Mouse (Mus musculus): ENCODE measurements around the gene Bicc1. TPM values are rescaled to one million over a fixed set of nuclear protein-coding genes. Genes with fewer than 3 reads are reported as not detected.

The Bicc1 gene
- polyA plus RNA-seq, 1 experiment from 2014 or later: 7.0 TPM

DNA sequence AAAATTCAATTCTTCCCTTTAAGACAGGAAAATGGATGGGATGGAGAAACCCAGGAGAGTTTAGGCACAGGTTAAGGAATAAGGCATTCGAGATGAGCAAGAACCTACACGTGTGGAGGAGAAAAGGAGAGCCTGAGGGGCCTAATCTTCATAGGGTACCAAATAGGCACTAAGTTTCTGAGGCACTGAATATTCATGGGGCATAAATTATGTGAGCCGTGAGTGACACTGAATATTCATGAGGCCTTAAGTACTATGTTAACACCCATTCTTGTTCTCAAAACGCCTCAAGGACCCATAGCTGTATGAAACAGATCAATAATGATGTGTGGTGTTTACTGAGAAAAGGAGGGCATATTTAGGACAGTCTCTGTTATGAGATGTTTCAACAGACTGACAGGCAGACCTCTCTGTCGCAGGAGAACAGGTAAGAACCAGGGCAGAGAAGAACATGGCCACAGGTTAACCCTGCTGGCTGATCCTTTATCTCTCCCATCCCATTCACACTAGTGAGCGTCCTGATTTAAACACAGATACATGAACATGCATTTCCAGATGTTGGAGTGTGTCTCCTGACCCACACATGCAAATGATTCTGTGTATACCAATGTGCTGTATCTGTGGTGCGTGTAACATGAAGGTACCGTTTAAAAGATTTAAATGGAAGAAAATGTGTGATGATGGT lies 58.5 kb downstream of the Bicc1 start:
- Histone ChIP-seq H3K4me1 (replicated peaks; ENCODE audit: control insufficient read depth, insufficient read depth, low read length) (no peaks in the 10 kb centered on the region), H3K9me3 (ENCODE audit: control insufficient read depth, low read length) (no peaks in the 10 kb centered on the region), H3K4me2 (ENCODE audit: low read depth, low read length, severe bottlenecking) (no peak overlapping the region), H3K4me3 (ENCODE audit: low read depth, low read length) (no peak overlapping the region), H3K9ac (ENCODE audit: low read length) (no peak overlapping the region), H3K36me3 (ENCODE audit: control insufficient read depth, insufficient read depth, low read length) (no peaks in the 10 kb centered on the region), H3K27me3 (ENCODE audit: control insufficient read depth, insufficient read depth, low read length) (no peaks in the 10 kb centered on the region), H3K27ac (ENCODE audit: low read depth, low read length) (no peak overlapping the region)
- DNase-seq (ENCODE audit: low spot score): no peak
- 62% methylated on average over 8 of the region's 8 CpGs for WGBS
- ATAC-seq (replicated peaks; ENCODE audit: low FRiP score): peak; percentile 76

DNA sequence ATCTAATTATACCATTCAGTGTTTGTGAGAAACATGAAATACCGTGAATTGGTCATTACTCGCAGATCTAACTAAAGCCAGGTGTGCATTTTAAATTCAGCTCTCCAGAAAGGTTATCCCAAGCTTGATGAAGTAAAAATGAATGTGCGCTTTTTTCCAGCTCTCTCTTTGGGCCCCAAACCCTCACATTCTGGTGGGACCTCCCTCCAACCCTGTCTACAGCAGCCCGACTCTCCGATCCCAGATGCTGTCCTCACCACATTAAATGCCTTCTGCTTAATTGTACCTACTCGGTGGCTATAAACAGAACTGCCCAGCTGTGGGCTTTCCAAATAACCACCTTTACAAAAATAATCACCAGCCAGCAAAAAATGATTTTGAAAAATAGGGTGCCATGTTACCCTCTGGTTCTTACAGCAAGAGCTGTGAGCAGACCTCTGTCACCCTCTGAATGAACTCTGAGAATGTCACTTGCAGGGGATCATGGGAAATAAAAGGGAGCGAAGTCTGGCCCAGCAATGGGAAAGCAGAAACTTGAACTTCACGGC lies 64.7 kb downstream of the Bicc1 start:
- H3K36me3 ChIP-seq (ENCODE audit: control insufficient read depth, insufficient read depth, low read length): no peaks in the 10 kb centered on the region
- 89% methylated on average over 8 of the region's 8 CpGs for WGBS
- H3K4me3 ChIP-seq (ENCODE audit: low read depth, low read length): no peak overlapping the region
- H3K9ac ChIP-seq (ENCODE audit: low read length): no peak overlapping the region
- DNase-seq (ENCODE audit: low spot score) (no peak), ATAC-seq (replicated peaks; ENCODE audit: low FRiP score) (no peak)
- no peaks in the 10 kb centered on the region for H3K27me3 ChIP-seq (ENCODE audit: control insufficient read depth, insufficient read depth, low read length)
- H3K4me1 ChIP-seq (replicated peaks; ENCODE audit: control insufficient read depth, insufficient read depth, low read length): no peaks in the 10 kb centered on the region
- H3K9me3 ChIP-seq (ENCODE audit: control insufficient read depth, low read length): no peaks in the 10 kb centered on the region
- H3K4me2 ChIP-seq (ENCODE audit: low read depth, low read length, severe bottlenecking): no peak overlapping the region
- no peak overlapping the region for H3K27ac ChIP-seq (ENCODE audit: low read depth, low read length)

DNA sequence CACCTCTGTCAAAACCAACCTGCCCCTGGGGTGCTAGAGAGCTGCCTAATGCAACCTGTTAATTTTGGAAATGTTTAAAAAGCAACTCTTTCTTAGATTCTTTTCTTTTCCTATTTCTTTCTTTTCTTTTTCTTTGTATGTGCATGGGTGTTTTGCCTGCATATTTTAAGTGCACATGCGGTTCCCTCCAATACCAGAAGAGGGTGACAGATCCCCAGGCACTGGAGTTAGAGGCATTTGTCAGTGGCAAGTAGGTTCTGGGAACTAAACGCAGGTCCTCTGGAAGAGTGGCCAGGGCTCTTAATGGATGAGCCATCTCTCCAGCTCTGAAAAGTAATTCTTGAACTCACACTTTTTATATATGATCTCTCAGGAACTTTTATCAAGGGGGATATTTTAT lies 66.2 kb downstream of the Bicc1 start:
- Histone ChIP-seq H3K27me3 (ENCODE audit: control insufficient read depth, insufficient read depth, low read length) (no peaks in the 10 kb centered on the region), H3K4me1 (replicated peaks; ENCODE audit: control insufficient read depth, insufficient read depth, low read length) (no peaks in the 10 kb centered on the region), H3K27ac (ENCODE audit: low read depth, low read length) (no peak overlapping the region), H3K36me3 (ENCODE audit: control insufficient read depth, insufficient read depth, low read length) (no peaks in the 10 kb centered on the region), H3K4me3 (ENCODE audit: low read depth, low read length) (no peak overlapping the region), H3K9me3 (ENCODE audit: control insufficient read depth, low read length) (no peaks in the 10 kb centered on the region), H3K9ac (ENCODE audit: low read length) (no peak overlapping the region), H3K4me2 (ENCODE audit: low read depth, low read length, severe bottlenecking) (no peak overlapping the region)
- DNase-seq (ENCODE audit: low spot score) (no peak), ATAC-seq (replicated peaks; ENCODE audit: low FRiP score) (no peak)
- WGBS: 87% methylated on average over 2 of the region's 2 CpGs

DNA sequence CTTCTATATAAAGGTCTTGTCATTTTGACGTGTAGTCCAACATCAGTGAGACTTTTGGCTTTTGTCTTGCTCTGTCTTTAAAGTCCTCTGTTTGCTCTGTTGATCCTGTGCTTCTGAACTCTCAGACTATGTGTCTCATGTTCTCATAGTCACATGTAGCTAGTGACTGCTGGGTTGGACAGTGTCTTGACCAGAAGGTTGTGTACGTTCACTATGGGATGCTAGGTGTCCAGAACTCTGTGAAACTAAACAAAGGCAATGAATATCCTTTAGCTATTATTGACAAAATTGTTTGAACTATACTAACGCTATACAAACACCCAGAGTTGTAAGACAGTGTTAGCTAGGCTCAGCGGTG lies 72.2 kb downstream of the Bicc1 start:
- no peak overlapping the region for H3K27ac ChIP-seq (ENCODE audit: low read depth, low read length)
- H3K9ac ChIP-seq (ENCODE audit: low read length): no peak overlapping the region
- no peak overlapping the region for H3K4me2 ChIP-seq (ENCODE audit: low read depth, low read length, severe bottlenecking)
- no peaks in the 10 kb centered on the region for H3K4me1 ChIP-seq (replicated peaks; ENCODE audit: control insufficient read depth, insufficient read depth, low read length)
- H3K4me3 ChIP-seq (ENCODE audit: low read depth, low read length): no peak overlapping the region
- no peak for DNase-seq (ENCODE audit: low spot score)
- H3K36me3 ChIP-seq (ENCODE audit: control insufficient read depth, insufficient read depth, low read length): no peaks in the 10 kb centered on the region
- H3K27me3 ChIP-seq (ENCODE audit: control insufficient read depth, insufficient read depth, low read length): no peaks in the 10 kb centered on the region
- ATAC-seq (replicated peaks; ENCODE audit: low FRiP score): no peak
- WGBS: 92% methylated on average over 4 of the region's 4 CpGs
- no peaks in the 10 kb centered on the region for H3K9me3 ChIP-seq (ENCODE audit: control insufficient read depth, low read length)

DNA sequence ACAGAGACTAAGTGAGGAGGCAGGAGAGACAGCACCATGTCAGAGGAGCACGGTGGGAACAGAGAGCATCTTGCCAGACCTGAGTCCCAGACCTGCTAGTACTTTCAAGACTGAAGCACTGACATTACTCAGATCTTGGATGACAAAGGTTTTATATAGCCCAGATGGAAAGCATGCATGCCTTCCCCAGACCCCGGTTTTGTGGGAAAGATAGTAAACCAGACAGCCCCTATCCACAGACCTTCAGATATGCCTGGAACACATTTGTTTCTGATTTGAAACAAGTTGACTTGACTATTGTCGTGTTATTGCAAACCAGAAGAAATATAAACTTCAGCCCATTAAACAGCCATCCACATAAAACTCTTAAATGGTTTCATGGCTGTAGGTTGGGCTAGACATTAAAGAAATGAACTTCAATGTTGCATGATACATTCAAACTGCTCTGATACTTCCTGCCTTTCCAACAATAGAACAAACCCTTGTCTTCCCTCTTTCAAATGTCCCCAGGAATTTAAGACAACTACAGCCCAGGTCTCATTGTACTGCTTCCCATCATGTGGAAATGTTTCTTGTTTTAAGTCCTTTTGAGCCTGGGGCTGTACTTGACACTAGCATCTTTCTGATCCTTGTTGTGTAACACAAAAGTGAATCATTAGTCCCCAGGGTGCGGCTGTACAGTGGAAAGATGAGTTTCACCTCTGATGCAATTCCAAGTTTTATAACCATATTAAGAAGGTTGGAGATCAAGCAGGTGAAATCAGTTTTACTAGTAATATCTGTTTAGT lies 72.7 kb downstream of the Bicc1 start:
- ATAC-seq (replicated peaks; ENCODE audit: low FRiP score): no peak
- WGBS: 83% methylated on average over 4 of the region's 4 CpGs

DNA sequence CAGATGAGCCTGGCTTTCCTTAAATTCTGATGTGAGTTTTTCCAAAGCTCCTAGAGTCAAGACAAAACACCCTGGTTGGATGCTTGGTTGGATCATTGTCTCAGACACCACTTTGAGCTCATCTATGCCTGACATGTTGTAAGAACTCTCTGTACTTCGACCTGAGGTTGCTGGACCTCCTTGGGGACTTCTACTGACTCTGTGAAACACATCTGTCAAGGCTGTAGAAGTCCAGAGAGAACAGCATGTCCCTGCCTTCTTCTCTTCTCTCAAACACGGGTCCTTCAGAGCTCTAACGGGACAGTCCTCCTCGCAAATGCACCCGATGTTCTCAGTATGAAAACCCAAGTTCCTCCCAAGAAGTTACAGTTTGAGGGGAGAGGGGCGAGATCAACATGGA lies 76.5 kb downstream of the Bicc1 start:
- WGBS: 83% methylated on average over 6 of the region's 6 CpGs
- Histone ChIP-seq H3K9me3 (ENCODE audit: control insufficient read depth, low read length) (no peaks in the 10 kb centered on the region), H3K9ac (ENCODE audit: low read length) (no peak overlapping the region), H3K27me3 (ENCODE audit: control insufficient read depth, insufficient read depth, low read length) (no peaks in the 10 kb centered on the region), H3K4me2 (ENCODE audit: low read depth, low read length, severe bottlenecking) (no peak overlapping the region), H3K36me3 (ENCODE audit: control insufficient read depth, insufficient read depth, low read length) (no peaks in the 10 kb centered on the region), H3K4me3 (ENCODE audit: low read depth, low read length) (no peak overlapping the region), H3K4me1 (replicated peaks; ENCODE audit: control insufficient read depth, insufficient read depth, low read length) (no peaks in the 10 kb centered on the region), H3K27ac (ENCODE audit: low read depth, low read length) (no peak overlapping the region)
- no peak for ATAC-seq (replicated peaks; ENCODE audit: low FRiP score)
- DNase-seq (ENCODE audit: low spot score): no peak

More for the DNA sequence above, 72.7 kb downstream of the Bicc1 start:
- no peak overlapping the region for H3K9ac ChIP-seq (ENCODE audit: low read length)
- no peak overlapping the region for H3K4me2 ChIP-seq (ENCODE audit: low read depth, low read length, severe bottlenecking)
- no peak overlapping the region for H3K4me3 ChIP-seq (ENCODE audit: low read depth, low read length)
- no peaks in the 10 kb centered on the region for H3K4me1 ChIP-seq (replicated peaks; ENCODE audit: control insufficient read depth, insufficient read depth, low read length)
- H3K27ac ChIP-seq (ENCODE audit: low read depth, low read length): no peak overlapping the region
- DNase-seq (ENCODE audit: low spot score): no peak
- no peaks in the 10 kb centered on the region for H3K27me3 ChIP-seq (ENCODE audit: control insufficient read depth, insufficient read depth, low read length)
- no peaks in the 10 kb centered on the region for H3K9me3 ChIP-seq (ENCODE audit: control insufficient read depth, low read length)
- H3K36me3 ChIP-seq (ENCODE audit: control insufficient read depth, insufficient read depth, low read length): no peaks in the 10 kb centered on the region

DNA sequence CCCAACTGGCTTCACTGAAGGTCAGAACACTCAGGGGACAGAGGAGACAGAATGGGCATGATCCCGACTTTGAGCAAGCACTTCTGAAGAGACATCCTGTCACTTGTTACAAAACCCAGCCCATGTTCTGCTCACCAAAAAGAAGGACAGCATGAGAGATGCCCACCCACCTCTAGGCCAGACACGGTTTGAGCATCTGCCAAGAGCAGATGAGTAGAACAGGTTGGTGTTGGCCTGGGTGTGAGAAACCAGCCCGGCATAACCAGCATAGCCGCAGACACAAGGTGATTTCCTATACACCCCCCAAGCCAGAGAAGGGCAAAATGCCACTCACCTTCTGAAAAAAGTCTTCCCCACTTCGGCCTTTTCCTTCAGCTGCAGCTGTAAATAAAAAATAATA lies 80.6 kb downstream of the Bicc1 start:
- H3K27me3 ChIP-seq (ENCODE audit: control insufficient read depth, insufficient read depth, low read length): no peaks in the 10 kb centered on the region
- no peak overlapping the region for H3K4me3 ChIP-seq (ENCODE audit: low read depth, low read length)
- no peak overlapping the region for H3K9ac ChIP-seq (ENCODE audit: low read length)
- H3K4me2 ChIP-seq (ENCODE audit: low read depth, low read length, severe bottlenecking): no peak overlapping the region
- no peaks in the 10 kb centered on the region for H3K9me3 ChIP-seq (ENCODE audit: control insufficient read depth, low read length)
- no peak overlapping the region for H3K27ac ChIP-seq (ENCODE audit: low read depth, low read length)
- H3K4me1 ChIP-seq (replicated peaks; ENCODE audit: control insufficient read depth, insufficient read depth, low read length): no peaks in the 10 kb centered on the region
- DNase-seq (ENCODE audit: low spot score): no peak
- 92% methylated on average over 5 of the region's 5 CpGs for WGBS
- ATAC-seq (replicated peaks; ENCODE audit: low FRiP score): no peak
- no peaks in the 10 kb centered on the region for H3K36me3 ChIP-seq (ENCODE audit: control insufficient read depth, insufficient read depth, low read length)

DNA sequence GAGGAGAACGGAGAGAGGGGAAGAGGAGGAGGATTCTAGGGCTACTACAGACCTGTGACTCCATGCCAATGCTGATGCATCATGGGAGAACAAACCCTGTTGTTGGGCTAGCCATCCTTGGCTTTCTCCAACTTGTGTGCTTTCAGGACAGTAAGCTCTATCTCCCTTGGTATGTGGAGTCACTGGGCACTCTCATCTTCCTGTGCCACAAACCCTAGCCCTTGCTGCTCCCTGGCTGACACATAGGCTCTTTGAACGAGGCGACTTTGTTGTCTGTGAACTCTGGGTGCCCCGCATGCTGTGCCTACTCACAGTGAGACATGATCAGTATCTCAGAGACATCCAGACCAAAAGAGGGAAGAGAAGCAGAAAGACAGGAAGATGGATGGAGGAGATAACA lies 94.5 kb downstream of the Bicc1 start:
- H3K4me2 ChIP-seq (ENCODE audit: low read depth, low read length, severe bottlenecking): no peak overlapping the region
- no peak overlapping the region for H3K9ac ChIP-seq (ENCODE audit: low read length)
- no peaks in the 10 kb centered on the region for H3K9me3 ChIP-seq (ENCODE audit: control insufficient read depth, low read length)
- no peaks in the 10 kb centered on the region for H3K4me1 ChIP-seq (replicated peaks; ENCODE audit: control insufficient read depth, insufficient read depth, low read length)
- 88% methylated on average over 4 of the region's 4 CpGs for WGBS
- no peaks in the 10 kb centered on the region for H3K27me3 ChIP-seq (ENCODE audit: control insufficient read depth, insufficient read depth, low read length)
- DNase-seq (ENCODE audit: low spot score) (no peak), ATAC-seq (replicated peaks; ENCODE audit: low FRiP score) (no peak)
- H3K36me3 ChIP-seq (ENCODE audit: control insufficient read depth, insufficient read depth, low read length): no peaks in the 10 kb centered on the region
- no peak overlapping the region for H3K27ac ChIP-seq (ENCODE audit: low read depth, low read length)
- H3K4me3 ChIP-seq (ENCODE audit: low read depth, low read length): no peak overlapping the region
